Mouse (Mus musculus) lung, adult 2 months (tissue): ENCODE data around the gene Tom1l2.

ENCODE experiments used
- CTCF ChIP-seq: fragments of 200-500 bp; IDR thresholded peaks from 2 replicates; pipeline ENCODE4 v1.5.1; 2011; ENCODE audit warnings: mild to moderate bottlenecking, low read length, control low read depth; ENCODE audit not compliant: insufficient read depth
- POLR2A ChIP-seq: fragments of 200-500 bp; IDR thresholded peaks from 2 replicates; pipeline ENCODE4 v1.6.1; 2011; ENCODE audit warnings: low read depth, mild to moderate bottlenecking, control low read depth, low read length, borderline replicate concordance; ENCODE audit errors: extremely low read depth

GRCm38 (mm10) chr11:60178005-60178404 lies 174.7 kb downstream of the Tom1l2 start:
- TF ChIP-seq POLR2A = no peak
- no peak for TF ChIP-seq CTCF
